Mouse (Mus musculus) A20 (cell line): ENCODE measurements around the gene Myom1.

Experiments
- DNase-seq: peaks from one replicate; pipeline ENCODE4 v3.0.0-alpha.2; 2011; ENCODE audit warnings: low read depth, low spot score

Gene Myom1

DNA sequence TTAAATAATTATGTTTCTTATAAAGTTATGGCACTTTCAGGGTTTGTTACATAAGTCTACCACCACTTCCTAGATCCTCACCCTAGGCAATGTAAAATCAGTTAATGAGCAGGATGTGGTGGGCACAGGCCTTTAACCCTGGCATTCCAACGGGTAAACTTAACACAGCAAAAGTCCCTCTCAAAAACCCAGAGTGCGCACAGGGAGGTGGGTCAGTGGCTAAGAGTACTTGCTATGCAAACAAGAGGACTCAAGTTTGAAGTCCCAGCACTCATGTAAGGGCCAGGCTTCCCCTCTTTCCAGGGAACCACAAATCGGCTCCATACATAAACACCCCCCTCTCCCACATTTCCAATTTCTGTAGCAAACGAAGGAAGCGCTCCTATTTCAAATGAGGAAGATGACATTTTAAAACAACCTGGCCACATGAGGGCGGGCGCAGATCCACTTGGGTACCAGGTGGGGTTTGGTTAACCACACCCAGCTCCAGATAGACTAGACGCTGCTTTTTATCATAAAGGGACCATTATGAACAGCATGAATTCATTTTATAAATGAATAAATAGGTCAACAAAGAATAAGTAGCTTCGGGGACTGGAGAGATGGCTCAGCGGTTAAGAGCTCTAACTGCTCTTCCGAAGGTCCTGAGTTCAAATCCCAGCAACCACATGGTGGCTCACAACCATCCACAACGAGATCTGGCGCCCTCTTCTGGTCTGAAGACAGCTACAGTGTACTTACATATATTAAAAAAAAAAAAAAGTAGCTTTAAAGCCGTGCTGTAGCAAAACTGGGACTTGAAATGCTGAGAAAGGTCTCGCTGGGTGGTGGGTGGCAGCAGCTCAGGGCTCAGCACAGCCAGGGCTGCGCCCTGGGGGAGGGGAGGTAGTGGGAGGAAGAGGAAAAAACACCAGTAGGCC, 10.5 kb upstream of the Myom1 start:
- peak; percentile 70 for DNase-seq

DNA sequence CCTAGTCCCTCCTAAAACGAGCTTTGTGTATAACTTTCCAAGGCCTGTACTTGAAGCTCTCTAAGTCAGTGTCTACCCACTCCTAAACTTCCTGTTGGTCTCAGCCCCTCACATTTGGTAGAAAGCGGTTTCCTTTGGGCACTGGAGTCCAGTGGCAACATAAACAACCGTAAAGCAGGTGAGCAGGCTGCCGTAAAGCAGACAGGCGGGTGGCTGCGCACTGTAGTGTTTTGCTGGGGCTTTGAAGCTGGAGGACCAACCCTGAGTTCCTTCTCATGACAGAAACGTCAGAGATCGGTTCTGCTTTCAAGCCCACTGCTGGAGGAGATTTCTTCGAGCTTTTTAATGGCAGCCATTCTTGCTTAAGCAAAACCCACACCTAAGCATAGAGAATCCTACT, 9.8 kb upstream of the Myom1 start:
- DNase-seq: no peak

DNA sequence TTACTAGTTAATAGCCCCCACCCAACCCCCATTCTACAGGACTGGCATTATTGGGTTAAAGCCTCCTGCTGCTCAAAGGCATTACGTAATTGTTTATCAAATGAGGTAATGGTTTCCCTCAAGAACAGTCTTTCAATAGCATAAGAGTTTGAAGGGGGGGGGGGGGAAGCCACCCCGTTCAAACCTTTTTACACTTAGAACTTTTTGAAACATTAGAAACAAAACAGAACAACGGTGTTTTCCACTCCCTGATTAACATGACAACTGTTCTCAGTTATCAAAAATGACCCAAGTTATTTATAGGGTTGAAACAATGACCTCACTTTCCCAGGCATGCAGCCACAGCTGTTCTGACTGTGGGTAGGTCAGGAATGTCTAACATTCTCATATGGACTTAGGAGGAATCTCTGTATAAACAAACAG, 9.0 kb upstream of the Myom1 start:
- DNase-seq: no peak

DNA sequence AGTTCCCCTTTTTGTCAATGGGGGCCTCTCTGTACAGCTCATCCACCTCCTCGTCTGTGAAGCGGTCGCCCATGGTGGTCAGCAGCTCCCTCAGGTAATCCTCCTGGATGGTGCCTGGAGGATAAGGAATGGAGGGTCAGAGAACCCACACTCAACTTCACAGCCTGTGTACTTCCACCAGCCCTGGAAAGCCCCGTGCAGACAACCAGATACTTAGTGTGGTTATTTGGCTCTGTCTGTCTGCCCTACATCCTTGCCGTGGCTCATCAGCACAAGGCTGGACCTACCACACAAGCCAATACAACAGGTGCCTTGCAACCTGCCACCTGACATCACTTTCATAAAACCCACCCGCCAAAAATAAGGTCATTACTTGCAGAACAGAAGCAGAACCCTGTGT, 7.8 kb upstream of the Myom1 start:
- no peak for DNase-seq

DNA sequence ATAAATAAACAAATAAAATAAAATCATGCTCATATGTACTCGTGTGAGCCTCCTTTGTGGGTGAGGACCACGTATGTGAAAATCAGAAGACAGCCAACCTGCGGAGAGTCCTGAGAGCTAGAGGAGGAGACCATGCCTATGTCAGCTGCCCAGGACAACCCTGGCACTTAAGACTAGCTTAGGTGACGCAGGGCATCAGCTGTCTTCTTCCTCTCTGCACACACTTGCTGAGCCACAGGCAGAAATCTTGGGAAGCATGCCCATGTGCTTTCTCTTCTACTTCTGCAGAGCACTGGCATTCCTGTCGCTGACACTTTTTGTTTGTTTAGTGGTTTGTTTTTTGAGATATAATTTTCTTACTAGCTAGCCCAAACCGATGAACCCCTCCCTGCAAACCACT, 6.9 kb upstream of the Myom1 start:
- DNase-seq: no peak

DNA sequence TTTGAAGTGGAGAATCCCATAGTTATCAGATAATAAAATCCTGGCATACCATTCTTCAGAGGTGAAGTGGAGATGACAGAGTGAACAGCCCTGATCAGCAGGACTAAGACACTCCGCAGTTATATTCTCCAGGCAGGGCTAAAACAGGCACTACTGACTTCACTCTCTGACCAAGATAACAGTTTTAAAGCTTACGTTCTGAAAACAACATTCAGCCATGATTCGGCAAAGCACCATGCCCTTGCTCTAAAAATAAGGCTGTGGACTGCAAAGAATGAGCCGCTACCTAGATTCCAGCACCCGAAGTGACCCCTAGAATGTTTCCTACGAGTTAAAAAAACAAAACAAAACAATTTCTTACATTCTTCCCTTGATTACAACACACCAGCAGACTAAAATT, 4.6 kb upstream of the Myom1 start:
- DNase-seq: no peak

DNA sequence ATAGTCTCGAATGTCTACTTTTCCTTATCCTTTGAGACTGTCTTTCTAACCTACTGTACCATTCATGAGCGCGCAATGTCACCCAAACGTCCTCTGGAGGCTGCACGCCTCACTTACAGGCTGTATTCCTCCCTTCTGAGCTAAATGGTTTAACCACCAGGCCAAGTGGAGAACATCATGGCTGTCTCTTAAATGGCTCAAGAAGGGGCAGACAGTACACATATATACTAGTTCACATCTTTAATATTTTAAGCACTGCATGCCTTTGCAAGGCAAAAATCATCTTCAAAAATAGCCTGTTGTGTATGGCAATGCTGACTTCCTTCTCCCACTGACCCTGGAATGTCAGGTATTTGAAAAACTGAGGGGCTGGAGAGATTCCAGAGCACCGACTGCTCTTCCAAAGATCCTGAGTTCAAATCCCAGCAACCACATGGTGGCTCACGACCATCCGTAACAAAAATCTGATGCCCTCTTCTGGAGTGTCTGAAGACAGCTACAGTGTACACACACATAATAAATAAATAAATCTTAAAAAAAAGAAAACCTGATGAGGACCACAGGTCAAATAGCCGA, 3.9 kb upstream of the Myom1 start:
- no peak for DNase-seq

DNA sequence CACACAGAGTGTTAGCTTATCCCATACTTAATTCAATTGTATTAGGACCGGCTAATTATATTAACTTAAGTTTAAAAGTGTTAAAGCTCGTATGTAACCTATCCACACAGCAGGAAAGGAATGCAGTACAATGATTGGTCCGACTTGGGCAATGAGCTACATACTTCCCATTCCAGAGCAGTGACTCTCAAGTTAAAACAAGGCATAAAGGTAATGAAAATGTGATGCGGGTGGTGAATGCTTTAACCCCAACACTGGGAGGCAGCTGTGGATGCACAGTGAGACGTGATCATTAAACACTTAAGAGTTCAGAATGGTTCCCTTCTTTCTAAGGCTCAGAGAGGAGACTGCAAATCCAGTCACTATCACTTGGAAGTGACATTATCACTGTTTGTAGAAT, 3.2 kb upstream of the Myom1 start:
- DNase-seq: no peak

DNA sequence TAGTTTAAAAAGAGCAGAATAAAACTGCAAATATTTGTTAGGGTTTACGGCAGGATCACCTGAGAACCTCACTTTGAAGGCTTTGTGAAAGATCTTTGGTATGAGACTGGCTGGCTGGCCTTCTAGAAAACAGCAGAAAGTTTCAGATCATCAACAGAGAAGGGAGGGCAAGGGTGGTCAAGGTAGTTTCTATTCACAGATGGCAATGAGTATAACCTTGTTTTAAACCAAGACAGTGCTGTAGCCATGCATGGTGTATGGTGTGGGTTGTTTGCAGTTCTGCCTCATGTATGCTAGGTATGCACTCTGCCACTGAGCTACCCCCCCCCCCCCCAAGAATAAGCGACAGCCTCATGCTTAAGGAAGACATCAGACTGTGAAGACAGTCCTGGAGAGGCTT, 2.2 kb upstream of the Myom1 start:
- no peak for DNase-seq

DNA sequence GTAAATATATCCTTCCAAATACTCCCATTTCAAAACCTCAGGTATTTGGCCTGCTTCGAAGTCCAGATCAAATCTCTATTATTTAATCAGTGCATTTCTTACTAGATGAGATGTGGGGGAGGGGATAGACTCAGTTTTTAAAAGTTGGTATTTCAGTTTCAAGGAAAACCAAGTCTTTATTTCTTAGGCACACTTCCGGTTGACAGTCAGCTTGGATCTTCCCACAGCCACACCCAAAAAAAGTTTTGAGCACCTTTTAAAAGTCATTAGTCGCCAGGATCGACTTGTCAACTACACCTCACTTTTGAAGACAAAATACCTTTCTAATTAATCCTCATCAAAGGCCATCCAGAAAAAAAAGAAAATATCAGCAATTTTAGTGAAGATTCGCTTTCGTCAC, 1.4 kb upstream of the Myom1 start:
- no peak for DNase-seq

DNA sequence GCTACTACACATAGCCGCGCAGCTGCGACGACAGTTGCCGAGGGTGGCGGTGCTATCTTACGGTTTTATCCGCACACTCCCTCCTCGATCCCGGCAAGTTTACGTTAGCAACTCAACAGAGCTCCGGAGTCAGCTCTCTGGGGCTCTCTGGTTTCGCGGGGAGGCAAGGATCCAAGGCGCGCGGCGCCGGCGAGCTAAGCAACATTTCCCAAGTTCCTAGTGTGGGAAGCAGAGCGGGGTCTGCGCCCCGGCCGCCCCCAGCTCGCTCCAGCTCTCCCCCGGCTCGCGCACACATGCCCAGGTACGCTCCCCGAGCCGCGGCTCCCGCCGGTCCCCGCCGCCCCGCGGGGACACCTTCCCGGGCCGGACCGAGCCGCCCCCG, 743 bp upstream of the Myom1 start:
- no peak for DNase-seq

DNA sequence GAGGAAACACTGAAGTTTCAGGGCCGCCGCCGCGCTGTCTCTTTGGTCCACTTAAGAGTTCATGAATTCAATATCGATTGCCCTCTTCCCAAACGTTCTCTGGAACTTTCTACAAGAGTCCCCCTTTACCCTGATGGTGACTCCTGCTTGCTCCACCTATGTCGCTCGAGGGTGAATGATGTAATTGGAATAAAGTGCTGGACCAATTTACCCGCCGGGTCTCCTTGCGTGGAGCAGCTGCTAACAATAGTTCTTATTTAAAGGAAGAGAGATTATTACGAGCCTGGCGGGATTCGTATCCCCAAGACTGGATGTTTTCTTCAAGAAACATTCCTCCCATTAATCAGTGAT, 286 bp downstream of the Myom1 start, which contains the start of gene Myl12a:
Gene Myl12a, minus strand, starts transcription at position 135 of the 351 bp plus-strand sequence.
- DNase-seq: no peak

DNA sequence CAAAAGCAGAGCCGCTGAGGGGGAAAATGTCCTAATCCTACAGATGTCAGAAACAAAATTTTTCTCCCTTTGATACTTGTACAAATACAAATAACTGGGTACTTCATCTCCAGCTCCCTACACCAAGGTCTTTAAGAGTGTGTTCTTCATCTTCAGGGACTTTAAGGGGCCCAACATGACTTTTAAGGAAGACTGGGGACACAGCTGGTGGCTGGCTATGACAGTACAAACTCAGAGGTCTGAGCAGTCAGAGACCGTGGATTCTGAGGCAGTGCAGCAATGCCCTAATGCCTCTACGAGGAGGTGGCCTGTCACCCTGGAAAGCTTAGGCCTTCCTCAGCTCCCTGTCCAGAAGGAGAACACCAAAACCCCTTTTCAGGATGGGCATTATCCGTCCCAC, 679 bp downstream of the Myom1 start:
- DNase-seq: peak; percentile 27

DNA sequence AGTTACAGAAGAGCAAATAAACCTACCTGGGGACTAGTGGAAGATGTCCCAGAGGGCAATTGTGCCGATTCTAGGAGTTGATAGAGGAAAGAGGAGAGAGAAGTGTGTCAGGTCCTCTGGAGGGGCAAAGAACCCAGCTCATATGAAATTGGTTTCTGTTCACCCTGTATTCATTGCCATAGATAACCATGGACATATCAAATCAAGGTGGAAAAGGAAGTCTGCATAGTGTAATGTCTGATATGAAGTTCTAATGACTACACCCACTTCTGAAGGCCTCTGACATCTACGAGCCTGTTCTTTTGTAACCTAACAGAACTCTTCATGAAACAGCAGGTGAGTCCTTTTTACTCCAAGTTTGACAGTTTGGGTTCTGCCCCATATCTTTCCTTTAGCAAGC, 1.3 kb downstream of the Myom1 start:
- DNase-seq: no peak

DNA sequence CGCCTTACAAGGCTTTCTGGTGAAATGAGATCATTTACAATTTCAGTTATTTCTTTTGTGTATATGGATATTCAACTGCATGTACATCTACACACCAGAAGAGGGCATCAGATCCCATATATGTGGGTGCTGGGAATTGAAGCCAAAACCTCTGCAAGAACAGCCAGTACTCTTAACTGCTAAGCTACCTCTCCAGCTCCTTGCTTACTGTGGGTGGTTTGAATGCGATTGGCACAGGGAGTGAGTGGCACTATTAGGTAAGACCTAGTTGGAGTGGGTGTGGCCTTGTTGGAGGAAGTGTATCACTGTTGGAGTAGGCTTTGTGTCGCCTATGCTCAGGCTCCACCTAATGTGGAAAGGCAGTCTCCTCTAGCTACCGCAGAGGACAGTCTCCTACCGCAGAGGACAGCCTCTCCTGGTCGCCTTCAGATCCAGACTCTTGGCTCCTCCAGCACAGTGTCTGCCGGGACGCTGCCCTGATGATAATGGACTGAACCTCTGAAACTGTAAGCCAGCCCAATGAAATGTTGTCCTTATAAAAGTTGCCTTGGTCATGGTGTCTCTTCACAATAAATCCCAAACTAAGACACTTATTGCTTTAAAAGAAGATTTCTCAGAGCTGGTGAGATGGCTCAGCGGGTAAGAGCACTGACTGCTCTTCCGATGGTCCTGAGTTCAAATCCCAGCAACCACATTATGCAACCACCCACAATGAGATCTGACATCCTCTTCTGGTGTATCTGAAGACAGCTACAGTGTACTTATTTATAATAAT, 1.9 kb downstream of the Myom1 start:
- DNase-seq: peak; percentile 12

DNA sequence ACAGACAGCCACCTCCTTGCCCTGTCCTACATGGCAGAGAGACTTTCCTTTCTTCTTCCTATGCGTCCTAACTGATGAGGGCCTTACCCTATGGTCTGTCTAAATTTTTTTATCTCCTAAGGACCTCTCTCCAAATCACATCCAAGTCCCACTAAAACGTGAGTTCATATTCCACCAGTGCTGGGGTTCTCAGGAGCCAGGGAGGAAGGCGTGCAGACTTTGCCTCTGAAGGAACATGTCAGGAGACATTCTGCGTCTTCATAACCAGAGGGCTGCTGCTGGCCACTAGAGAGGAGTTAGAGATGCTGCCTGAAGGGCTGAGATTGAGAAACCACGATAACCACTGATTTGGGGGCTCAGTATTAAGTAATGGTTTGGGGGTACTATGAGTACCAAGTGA, 4.5 kb downstream of the Myom1 start:
- no peak for DNase-seq

DNA sequence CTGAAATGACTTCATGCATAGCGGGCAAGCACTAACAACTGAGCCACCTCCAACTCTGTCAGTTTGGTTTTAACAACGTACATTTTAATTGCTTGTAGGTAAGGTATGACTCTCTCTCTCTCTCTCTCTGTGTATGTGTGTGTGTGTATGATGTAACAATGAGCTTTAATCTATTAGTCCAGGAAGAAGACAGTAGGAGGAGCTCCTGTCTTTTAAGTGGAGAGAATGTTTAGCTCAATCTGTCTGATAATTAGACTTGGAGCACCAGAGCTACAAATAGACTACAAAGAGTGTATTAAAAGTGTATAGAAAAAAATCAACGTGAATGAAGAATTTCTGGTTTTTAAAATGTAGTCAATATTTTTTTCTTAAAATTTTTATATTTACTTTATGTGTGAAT, 6.2 kb downstream of the Myom1 start:
- no peak for DNase-seq

DNA sequence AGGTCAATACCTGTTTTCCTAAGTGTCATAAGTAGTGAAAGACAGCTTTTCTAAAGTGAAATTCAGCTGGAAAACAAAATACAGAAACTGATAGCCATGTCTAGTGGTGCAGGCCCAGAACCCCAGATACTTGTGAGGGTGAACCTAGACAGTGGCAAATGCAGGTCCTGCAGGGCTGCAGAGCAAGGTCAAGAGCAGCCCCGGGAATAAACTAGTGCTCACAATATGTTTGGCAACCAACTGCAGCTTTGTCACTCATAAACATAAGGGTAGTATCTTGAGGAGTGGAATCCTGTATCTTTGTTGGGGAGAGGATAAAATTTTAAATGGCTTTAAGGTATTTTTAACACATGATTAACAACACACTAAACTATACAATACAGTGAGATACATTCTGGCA, 7.3 kb downstream of the Myom1 start:
- no peak for DNase-seq

DNA sequence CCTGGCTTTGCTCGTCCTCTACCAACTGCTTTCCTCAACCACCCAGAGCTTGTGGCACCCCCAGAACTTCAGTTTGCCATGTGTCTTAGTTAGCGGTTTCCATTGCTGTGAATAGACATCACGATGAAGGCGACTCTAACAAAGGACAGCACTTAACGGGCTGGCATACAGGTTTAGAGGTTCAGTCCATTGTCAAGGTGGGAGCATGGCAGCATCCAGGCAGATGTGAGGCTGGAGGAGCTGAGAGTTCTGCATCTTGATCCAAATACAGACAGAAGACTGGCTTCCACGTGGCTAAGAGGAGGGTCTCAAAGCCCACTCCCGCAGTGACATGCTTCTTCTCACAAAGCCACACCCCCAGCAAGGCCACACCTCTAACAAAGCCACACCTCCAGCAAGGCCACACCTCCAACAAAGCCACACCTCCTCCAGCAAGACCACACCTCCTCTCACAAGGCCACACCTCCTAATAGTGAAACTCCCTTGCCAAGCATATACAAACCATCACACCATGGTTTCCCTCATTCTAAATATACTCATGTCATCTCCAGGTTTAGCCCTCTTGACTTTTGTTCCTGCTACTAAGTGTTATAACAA, 8.3 kb downstream of the Myom1 start:
- peak; percentile 21 for DNase-seq

DNA sequence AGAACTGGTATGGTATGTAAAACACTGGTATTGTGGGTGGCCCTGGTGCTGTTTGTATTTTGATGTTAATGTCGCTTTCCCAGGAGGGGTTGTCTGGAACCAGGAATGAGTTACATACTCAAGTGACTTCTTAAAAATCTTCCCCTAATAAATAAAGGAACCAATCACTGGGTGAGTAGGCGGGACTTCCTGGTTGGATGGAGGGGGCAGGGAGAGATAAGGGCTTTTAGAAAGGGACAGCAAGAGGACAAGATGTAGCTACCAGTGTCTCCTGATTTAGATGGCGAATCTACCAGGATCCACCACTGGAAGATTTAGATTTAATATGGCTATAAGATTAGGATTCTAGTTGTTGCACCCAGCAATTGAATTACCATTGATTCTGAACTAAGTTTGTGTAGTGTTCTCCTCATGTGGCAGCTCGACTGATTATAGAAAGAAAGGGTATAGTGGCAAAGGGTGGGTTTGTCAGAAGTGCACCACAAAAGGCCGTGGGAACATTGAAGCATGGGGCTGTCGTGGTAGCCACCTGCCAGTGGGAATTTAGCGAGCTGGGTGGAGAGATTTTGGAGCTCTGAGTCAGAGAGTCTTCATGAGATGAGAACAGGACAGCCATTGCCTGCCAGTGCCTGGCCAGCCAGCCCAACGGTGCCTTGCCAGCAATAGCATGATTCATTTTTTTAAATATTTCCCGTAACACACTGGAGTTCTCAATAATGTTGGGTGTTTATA, 9.7 kb downstream of the Myom1 start:
- DNase-seq: no peak

DNA sequence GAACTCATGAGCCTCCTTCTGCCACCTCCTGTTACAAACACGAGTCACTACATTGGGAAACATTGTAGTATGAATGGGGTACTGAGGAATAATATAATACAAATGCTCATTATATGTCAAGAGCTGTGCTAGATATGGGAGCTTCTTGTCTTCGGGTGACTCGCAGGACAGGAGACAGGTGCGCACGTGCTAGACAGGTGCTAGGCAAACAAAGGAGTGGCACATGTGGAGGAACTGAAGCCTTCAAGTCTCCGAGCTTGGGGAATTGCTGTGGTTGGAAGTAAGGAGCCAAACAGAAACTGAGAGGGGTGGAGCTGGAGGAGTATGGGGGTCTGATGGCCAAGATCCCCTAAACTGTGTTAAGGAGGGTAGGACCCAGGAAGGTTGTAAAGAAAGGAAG, 10.7 kb downstream of the Myom1 start:
- DNase-seq: no peak

DNA sequence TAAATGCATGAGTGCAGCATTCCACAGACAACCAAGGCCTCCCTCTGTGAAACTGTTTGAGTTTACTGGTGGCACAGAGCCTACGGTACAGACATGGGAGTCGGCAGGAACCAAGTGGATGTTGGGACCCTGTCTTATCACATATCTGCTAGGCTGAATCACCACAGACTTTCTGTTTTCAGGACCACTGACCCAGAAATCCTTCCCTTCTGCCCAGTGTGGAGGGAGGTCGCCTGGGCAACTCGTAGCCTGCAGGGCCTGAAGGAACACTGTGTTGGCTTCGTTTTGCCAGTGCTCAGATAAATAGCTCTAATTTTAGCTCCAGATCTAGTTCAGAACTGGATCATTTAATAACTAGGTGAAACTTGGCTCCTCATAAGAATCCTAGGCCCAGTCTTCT, 12.5 kb downstream of the Myom1 start:
- DNase-seq: no peak
